Mouse (Mus musculus) thymus, adult 2 months (tissue): ENCODE results near the gene 1700017B05Rik.

Experiments
- CTCF ChIP-seq: fragments of 200-500 bp; IDR thresholded peaks from 2 replicates; pipeline ENCODE4 v1.5.1; 2012; ENCODE audit warnings: mild to moderate bottlenecking, control low read depth, low read length, moderate library complexity, borderline replicate concordance; ENCODE audit not compliant: control insufficient read depth, poor library complexity, insufficient read depth; ENCODE audit errors: extremely low read depth
- POLR2A ChIP-seq: fragments of 200-500 bp; IDR thresholded peaks from 2 replicates; pipeline ENCODE4 v1.6.1; 2012; ENCODE audit warnings: mild to moderate bottlenecking, low read length, control low read depth, moderate library complexity; ENCODE audit not compliant: control insufficient read depth, poor library complexity, insufficient read depth; ENCODE audit errors: extremely low read depth

- TF ChIP-seq POLR2A, result no peak
- no peak for TF ChIP-seq CTCF
Measured at GRCm38 (mm10) chr9:57272902-57273804, 10.7 kb upstream of the 1700017B05Rik start.
